Mouse (Mus musculus) midbrain, embryonic 10.5 days (tissue): Measurements from ENCODE around the gene Gm11237. TPM values are rescaled to one million over a fixed set of nuclear protein-coding genes. Genes with fewer than 3 reads are reported as not detected.
"Not testable (repeated sequence)": the region's sequence is repeated elsewhere in the genome, so short reads cannot be mapped to it uniquely, and the experiment has no call there.

Source experiments
- DNase-seq: peaks from one replicate; pipeline ENCODE4 v3.0.0-alpha.2; 2017; ENCODE audit warnings: low spot score
- H3K27ac ChIP-seq: fragments of 300-500 bp; sonication (generic); replicated peaks from 2 replicates; pipeline ENCODE4 v1.5.1; 2016; ENCODE audit warnings: mild to moderate bottlenecking
- H3K27me3 ChIP-seq: fragments of 300-500 bp; sonication (generic); 2 replicates; pipeline ENCODE4 v1.6.1; 2016; ENCODE audit warnings: low read depth, mild to moderate bottlenecking; ENCODE audit not compliant: poor library complexity, severe bottlenecking
- H3K36me3 ChIP-seq: fragments of 300-500 bp; sonication (generic); 2 replicates; pipeline ENCODE4 v1.6.1; 2016; ENCODE audit warnings: mild to moderate bottlenecking, moderate library complexity
- H3K4me1 ChIP-seq: fragments of 300-500 bp; sonication (generic); 2 replicates; pipeline ENCODE4 v1.6.1; 2016
- H3K4me3 ChIP-seq: fragments of 300-500 bp; sonication (generic); 2 replicates; pipeline ENCODE4 v1.5.1; 2016; ENCODE audit warnings: mild to moderate bottlenecking, moderate library complexity
- H3K9me3 ChIP-seq: fragments of 300-500 bp; sonication (generic); replicated peaks from 2 replicates; pipeline ENCODE4 v1.6.1; 2016; ENCODE audit warnings: mild to moderate bottlenecking
- WGBS: fragments of 180-500 bp; shearing (Covaris S2); methylation state at CpG from one replicate; pipeline ENCODE4 v1.1.7; 2016; 5-methylcytosine and 5-hydroxymethylcytosine counted together
- polyA plus RNA-seq: library from polyadenylated mRNA; unstranded; fragments of >200 nt; fragmentation: Nextera tagmentation; extraction: Ambion mirVana; gene quantifications from 2 replicates; pipeline ENCODE4 v1.2.1, GENCODE M21; 2016

Gm11237 gene
- polyA plus RNA-seq, result not detected in 2 replicates

DNA sequence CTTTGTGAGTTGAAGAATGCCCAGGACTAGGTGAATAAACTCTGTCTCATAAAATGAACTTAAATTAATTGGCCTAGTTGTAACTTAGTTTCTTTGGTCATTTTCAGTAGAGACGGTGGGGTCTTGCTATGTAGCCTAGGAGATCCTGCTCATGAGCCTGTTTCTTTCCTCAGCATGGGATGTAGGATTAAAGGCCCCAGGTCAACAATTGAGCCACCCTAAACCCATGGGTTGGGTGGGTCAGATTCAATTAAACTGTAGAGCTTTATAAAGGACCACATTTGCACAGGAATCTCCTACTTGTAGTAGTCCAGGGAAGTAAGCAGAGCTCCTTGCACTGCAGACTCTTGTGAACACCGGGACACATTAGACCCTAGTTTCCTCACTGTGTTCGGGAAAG lies at the start of gene Gm11237:
Gene Gm11237, plus strand, starts transcription at position 301 of the 400 bp plus-strand sequence.
- not testable (repeated sequence) for H3K27me3 ChIP-seq, H3K27ac ChIP-seq, H3K9me3 ChIP-seq, H3K4me1 ChIP-seq, H3K36me3 ChIP-seq, DNase-seq, H3K4me3 ChIP-seq
- WGBS, result no CpG with 5 or more reads among the region's 3 CpGs

GRCm38 (mm10) chr4:73599248-73599647 lies 23.5 kb upstream of the Gm11237 start:
- 12% methylated on average over 3 of the region's 3 CpGs for WGBS
- no peaks in the 10 kb centered on the region for H3K9me3 ChIP-seq

GRCm38 (mm10) chr4:73607581-73607980 lies 15.2 kb upstream of the Gm11237 start, which contains the start of gene Gm11238:
Gene Gm11238 (plus strand): TSS chr4:73607881.
- H3K36me3 ChIP-seq, H3K4me1 ChIP-seq, H3K27ac ChIP-seq, H3K27me3 ChIP-seq, H3K9me3 ChIP-seq, H3K4me3 ChIP-seq, DNase-seq: not testable (repeated sequence)
- no CpG with 5 or more reads among the region's 3 CpGs for WGBS

More at GRCm38 (mm10) chr4:73599248-73599647, 23.5 kb upstream of the Gm11237 start:
- Histone ChIP-seq H3K27me3 (no peaks in the 10 kb centered on the region), H3K4me1 (no peaks in the 10 kb centered on the region), H3K27ac (no peak overlapping the region), H3K4me3 (no peak overlapping the region), H3K36me3 (no peaks in the 10 kb centered on the region)
- DNase-seq, result no peak

GRCm38 (mm10) chr4:73637821-73638220 lies 15.0 kb downstream of the Gm11237 start, which contains the start of gene Gm11236:
Gene Gm11236 (plus strand): TSS chr4:73638121.
- H3K4me3 ChIP-seq, H3K9me3 ChIP-seq, H3K36me3 ChIP-seq, H3K27me3 ChIP-seq, H3K27ac ChIP-seq, H3K4me1 ChIP-seq, DNase-seq: not testable (repeated sequence)
- no CpG with 5 or more reads among the region's 4 CpGs for WGBS

DNA sequence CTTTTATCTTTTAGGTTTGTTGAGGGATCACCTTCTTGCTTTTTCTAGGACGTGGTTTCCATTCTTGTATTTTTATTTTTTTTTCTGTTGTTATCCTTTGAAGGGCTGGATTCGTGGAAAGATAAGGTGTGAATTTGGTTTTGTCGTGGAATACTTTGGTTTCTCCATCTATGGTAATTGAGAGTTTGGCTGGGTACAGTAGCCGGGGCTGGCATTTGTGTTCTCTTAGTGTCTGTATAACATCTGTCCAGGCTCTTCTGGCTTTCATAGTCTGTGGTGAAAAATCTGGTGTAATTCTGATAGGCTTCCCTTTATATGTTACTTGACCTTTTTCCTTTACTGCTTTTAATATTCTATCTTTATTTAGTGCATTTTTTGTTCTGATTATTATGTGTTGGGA lies 39.1 kb downstream of the Gm11237 start:
- H3K36me3 ChIP-seq, result not testable (repeated sequence)

DNA sequence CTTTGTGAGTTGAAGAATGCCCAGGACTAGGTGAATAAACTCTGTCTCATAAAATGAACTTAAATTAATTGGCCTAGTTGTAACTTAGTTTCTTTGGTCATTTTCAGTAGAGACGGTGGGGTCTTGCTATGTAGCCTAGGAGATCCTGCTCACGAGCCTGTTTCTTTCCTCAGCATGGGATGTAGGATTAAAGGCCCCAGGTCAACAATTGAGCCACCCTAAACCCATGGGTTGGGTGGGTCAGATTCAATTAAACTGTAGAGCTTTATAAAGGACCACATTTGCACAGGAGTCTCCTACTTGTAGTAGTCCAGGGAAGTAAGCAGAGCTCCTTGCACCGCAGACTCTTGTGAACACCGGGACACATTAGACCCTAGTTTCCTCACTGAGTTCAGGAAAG lies 45.3 kb downstream of the Gm11237 start, which contains the start of gene Gm11239:
Gene Gm11239, plus strand, starts transcription at position 301 of the 400 bp plus-strand sequence.
- H3K9me3 ChIP-seq, H3K4me1 ChIP-seq, H3K27me3 ChIP-seq, H3K4me3 ChIP-seq, H3K36me3 ChIP-seq, H3K27ac ChIP-seq, DNase-seq: not testable (repeated sequence)
- no CpG with 5 or more reads among the region's 4 CpGs for WGBS

More for the DNA sequence above, 39.1 kb downstream of the Gm11237 start:
- H3K9me3 ChIP-seq, H3K4me1 ChIP-seq, DNase-seq, H3K27me3 ChIP-seq, H3K27ac ChIP-seq, H3K4me3 ChIP-seq: not testable (repeated sequence)
- WGBS, result 83% methylated on average over 4 of the region's 4 CpGs

Other genes starting within 250 kb of the Gm11237 start
- not detected in 2 replicates for gene Gm11487, start 217.9 kb upstream of the Gm11237 start, polyA plus RNA-seq
- gene Gm11238, start 15.1 kb upstream of the Gm11237 start, polyA plus RNA-seq, result not detected in 2 replicates
- gene Gm11236, start 15.1 kb downstream of the Gm11237 start, polyA plus RNA-seq, result not detected in 2 replicates
- not detected in 2 replicates for gene Gm11239, start 45.4 kb downstream of the Gm11237 start, polyA plus RNA-seq
- gene Gm428, start 60.5 kb downstream of the Gm11237 start, polyA plus RNA-seq, result not detected in 2 replicates
- gene Rasef, start 168.0 kb downstream of the Gm11237 start, polyA plus RNA-seq, result 0.30 and 0.35 TPM in 2 replicates